In the genomic region with DNA sequence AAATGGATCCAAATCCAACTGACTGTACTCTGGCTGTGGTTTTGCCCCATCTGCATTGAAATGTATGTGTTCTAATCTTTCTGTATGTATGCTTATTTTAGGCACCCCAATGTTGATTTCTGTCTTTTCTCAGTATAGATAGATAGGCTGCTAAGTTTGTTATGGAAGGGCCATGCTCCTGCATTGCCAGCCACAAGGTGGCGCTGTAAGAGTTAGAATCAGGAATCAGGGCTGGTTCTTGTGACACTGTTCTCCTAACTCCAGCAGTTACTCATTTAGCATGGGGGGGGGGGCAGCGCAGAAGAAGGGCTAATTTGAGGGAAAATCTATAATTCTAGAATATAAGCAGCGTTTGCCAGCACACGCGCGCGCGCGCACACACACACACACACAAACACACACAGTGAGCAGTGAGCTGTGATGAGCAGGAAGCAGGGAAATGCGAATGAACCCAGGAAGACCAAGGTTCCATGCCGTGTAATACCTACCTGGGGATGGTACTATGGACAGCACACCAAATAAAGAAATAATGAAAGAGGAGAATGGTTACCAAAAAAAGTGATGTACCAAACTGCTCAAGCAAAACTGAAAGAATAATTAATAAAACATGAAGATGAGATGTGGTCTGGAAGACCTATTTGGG, we compare ENCODE assay signal across 9 mouse cellular contexts.
DNase-seq lines count a peak whose midpoint lies in the region; ATAC-seq and TF ChIP-seq lines count a peak whose summit lies in the region.
"Had no signal": no experiment of that assay in that cellular context is flagged by ENCODE, and none has a peak within 500 bp of the region (broad histone marks: within the 10 kb centered on the region; RNA-seq: fewer than 3 reads in every experiment).

No protein-coding gene starts in this region.

- no peaks in the 10 kb centered on the region for H3K36me3 ChIP-seq in limb, embryonic 14.5 days (ENCODE audit: control insufficient read depth, insufficient read depth, low read length)

- no peak for ATAC-seq in limb, embryonic 14.5 days (ENCODE audit: low FRiP score, low read depth)

- TF ChIP-seq POLR2A in limb, embryonic 14.5 days (IDR thresholded peaks at IDR 0.05; ENCODE audit: borderline replicate concordance, extremely low read depth, insufficient read depth, insufficient read length) = no peak

- no peaks in the 10 kb centered on the region for H3K27me3 ChIP-seq in limb, embryonic 14.5 days (ENCODE audit: control insufficient read depth, insufficient read depth, low read length)
- H3K27me3 ChIP-seq: heart, embryonic 13.5 days had no signal

- no peaks in the 10 kb centered on the region for H3K9me3 ChIP-seq in limb, embryonic 14.5 days (ENCODE audit: control insufficient read depth, low read length)
- H3K9me3 ChIP-seq: heart, embryonic 13.5 days had no signal

- DNase-seq in 416B (ENCODE audit: low read depth) (peak; percentile 36), ZHBTc4 (ENCODE audit: low read depth, low spot score) (peak; percentile 65)
- DNase-seq in cerebellum, postnatal 25 days = peak; percentile 78 to 90
- DNase-seq in gastrocnemius, adult 18-20 months (ENCODE audit: low spot score) = peak; percentile 66
- DNase-seq in kidney, adult 9 months = peak; percentile 61
- DNase-seq in limb, embryonic 14.5 days (ENCODE audit: low spot score) = peak; percentile 72
- DNase-seq in ovary, postnatal 14 days (ENCODE audit: low spot score) = peak; percentile 58
- DNase-seq in urinary bladder, postnatal 25 days (ENCODE audit: low spot score) = peak; percentile 72

- WGBS in limb, embryonic 14.5 days = 63% methylated on average over 11 of the region's 11 CpGs

- no peak overlapping the region for H3K4me3 ChIP-seq in limb, embryonic 14.5 days (replicated peaks; ENCODE audit: low read length)
- H3K4me3 ChIP-seq: heart, embryonic 13.5 days had no signal

- no peaks in the 10 kb centered on the region for H3K4me1 ChIP-seq in limb, embryonic 14.5 days (ENCODE audit: control insufficient read depth, insufficient read depth, low read length)
- H3K4me1 ChIP-seq: heart, embryonic 13.5 days had no signal

- no peak overlapping the region for H3K9ac ChIP-seq in limb, embryonic 14.5 days (ENCODE audit: low read depth, low read length, severe bottlenecking)
- H3K9ac ChIP-seq: heart, embryonic 13.5 days had no signal

- H3K4me2 ChIP-seq in limb, embryonic 14.5 days (replicated peaks; ENCODE audit: low read depth, low read length, severe bottlenecking) = no peak overlapping the region
- H3K4me2 ChIP-seq: heart, embryonic 13.5 days had no signal

- no peak overlapping the region for H3K27ac ChIP-seq in limb, embryonic 14.5 days (replicated peaks; ENCODE audit: low read depth, low read length)
- H3K27ac ChIP-seq: heart, embryonic 13.5 days had no signal
